Mouse (Mus musculus) brain, embryonic 14.5 days (tissue): ENCODE data around the gene Cxcl16.
A peak's percentile ranks its signal among the peaks of the same experiment; 100 is the strongest.

ENCODE experiments used
- CTCF ChIP-seq: fragments of 200-500 bp; IDR thresholded peaks from 2 replicates; pipeline ENCODE4 v1.5.1; 2012; ENCODE audit warnings: inconsistent platforms, mild to moderate bottlenecking, moderate library complexity, borderline replicate concordance; ENCODE audit not compliant: insufficient read depth, insufficient read length; ENCODE audit errors: extremely low read depth
- POLR2A ChIP-seq: fragments of 200-500 bp; IDR thresholded peaks from 2 replicates; pipeline ENCODE4 v1.6.1; 2012; ENCODE audit warnings: mild to moderate bottlenecking, inconsistent platforms, borderline replicate concordance; ENCODE audit not compliant: poor library complexity, insufficient read depth, insufficient read length, severe bottlenecking; ENCODE audit errors: extremely low read depth

GRCm38 (mm10) chr11:70451797-70452498 is 7.8 kb downstream of the Cxcl16 start, which contains the start of gene Med11:
- TF ChIP-seq CTCF = peak; percentile 87
- TF ChIP-seq POLR2A = peak; percentile 58; the same call in 1 of the 2 replicates
